Mouse (Mus musculus): ENCODE data around the gene Atp2b1.

Atp2b1 gene

GRCm38 (mm10) chr10:99033830-99034828, 119.9 kb downstream of the Atp2b1 start:
- DNase-seq, result no peak

- no peak for DNase-seq
These were observed 123.2 kb downstream of the Atp2b1 start for GRCm38 (mm10) chr10:99037185-99038065.

- no peak for DNase-seq
These were observed 124.7 kb downstream of the Atp2b1 start for GRCm38 (mm10) chr10:99038866-99039265.

GRCm38 (mm10) chr10:99040171-99040570, 126.0 kb downstream of the Atp2b1 start:
- DNase-seq, result no peak

GRCm38 (mm10) chr10:99046756-99047550, 132.7 kb downstream of the Atp2b1 start:
- DNase-seq, result no peak

- DNase-seq, result no peak
These were observed 133.3 kb downstream of the Atp2b1 start for GRCm38 (mm10) chr10:99047551-99047940.

- DNase-seq, result no peak
These were observed 135.9 kb downstream of the Atp2b1 start for GRCm38 (mm10) chr10:99050093-99050492.

- DNase-seq, result no peak
These were observed 138.9 kb downstream of the Atp2b1 start for GRCm38 (mm10) chr10:99053111-99053510.

- DNase-seq, result no peak
These were observed 146.4 kb downstream of the Atp2b1 start for GRCm38 (mm10) chr10:99060588-99060987.

GRCm38 (mm10) chr10:99061418-99061817, 147.2 kb downstream of the Atp2b1 start:
- no peak for DNase-seq

GRCm38 (mm10) chr10:99062546-99062945, 148.3 kb downstream of the Atp2b1 start:
- no peak for DNase-seq

All from thymus, postnatal 25 days (tissue).